Mouse (Mus musculus) lung, postnatal 36 days (tissue): ENCODE data around the gene Pmp22.
A peak's percentile ranks its signal among the peaks of the same experiment; 100 is the strongest.

Source experiments
- DNase-seq: peaks from one replicate; pipeline ENCODE4 v3.0.0; 2022; ENCODE audit warnings: mixed read lengths

Gene Pmp22

GRCm38 (mm10) chr11:63129375-63129774 lies 593 bp downstream of the Pmp22 start:
- DNase-seq = peak; percentile 73

- peak; percentile 41 for DNase-seq
Measured at GRCm38 (mm10) chr11:63129840-63130239, 1.1 kb downstream of the Pmp22 start.

DNA sequence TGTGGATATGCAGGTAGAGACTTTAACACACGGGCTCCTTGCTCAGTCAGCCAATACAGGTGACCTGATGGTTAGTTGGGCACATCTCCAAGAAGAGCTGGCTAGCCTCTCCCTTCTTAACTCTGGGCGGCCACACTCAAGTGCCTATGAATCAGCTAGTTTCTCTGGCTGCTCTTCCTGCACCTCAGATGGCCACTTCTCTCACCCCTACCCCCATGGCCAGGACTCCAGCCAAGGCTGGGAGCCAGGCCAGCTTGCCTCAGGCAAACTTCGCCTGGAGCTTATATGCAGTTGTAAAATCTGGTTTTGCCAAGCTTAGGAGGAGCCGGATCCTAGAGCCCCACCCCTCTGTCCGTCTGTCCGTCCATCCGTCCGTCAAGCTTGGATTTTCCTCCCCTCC lies 1.7 kb downstream of the Pmp22 start:
- peak; percentile 91 for DNase-seq

- DNase-seq = peak; percentile 87
Measured at GRCm38 (mm10) chr11:63131001-63131692, 2.4 kb downstream of the Pmp22 start.

DNA sequence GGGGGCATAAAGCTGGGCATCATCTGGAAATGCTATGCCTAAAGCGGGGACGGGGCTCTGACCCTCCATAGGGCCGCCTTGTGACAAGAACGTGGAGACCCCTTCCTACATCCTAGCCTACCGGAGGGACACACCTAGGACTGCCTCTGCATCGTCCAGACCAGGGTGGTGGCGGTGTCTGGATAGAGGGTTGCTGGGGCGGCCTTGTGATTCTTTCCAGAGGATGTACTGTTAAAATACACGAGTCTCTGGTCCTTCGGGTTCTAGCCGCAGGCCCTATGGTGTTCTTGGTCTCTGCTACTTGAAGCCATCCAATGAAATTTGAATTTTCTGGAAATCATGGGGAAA lies 2.9 kb downstream of the Pmp22 start:
- DNase-seq = no peak

DNA sequence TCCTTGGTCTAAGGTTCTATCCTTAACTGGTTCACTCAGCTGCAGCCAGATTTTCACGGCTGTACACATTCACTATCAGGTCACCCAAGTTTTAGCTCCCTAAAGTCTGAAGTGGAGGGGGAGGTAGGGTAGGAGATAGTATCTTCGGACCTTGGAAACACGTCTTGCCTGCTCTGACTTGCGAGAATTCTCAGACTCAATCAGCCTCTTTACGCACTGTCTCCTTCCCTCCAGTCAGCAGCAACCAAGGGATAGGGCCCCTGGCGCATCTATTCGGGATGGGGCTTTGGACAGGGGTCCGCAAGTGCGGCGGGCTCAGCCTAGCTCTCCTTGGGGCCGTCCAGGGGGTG lies 3.3 kb downstream of the Pmp22 start:
- DNase-seq = no peak

DNA sequence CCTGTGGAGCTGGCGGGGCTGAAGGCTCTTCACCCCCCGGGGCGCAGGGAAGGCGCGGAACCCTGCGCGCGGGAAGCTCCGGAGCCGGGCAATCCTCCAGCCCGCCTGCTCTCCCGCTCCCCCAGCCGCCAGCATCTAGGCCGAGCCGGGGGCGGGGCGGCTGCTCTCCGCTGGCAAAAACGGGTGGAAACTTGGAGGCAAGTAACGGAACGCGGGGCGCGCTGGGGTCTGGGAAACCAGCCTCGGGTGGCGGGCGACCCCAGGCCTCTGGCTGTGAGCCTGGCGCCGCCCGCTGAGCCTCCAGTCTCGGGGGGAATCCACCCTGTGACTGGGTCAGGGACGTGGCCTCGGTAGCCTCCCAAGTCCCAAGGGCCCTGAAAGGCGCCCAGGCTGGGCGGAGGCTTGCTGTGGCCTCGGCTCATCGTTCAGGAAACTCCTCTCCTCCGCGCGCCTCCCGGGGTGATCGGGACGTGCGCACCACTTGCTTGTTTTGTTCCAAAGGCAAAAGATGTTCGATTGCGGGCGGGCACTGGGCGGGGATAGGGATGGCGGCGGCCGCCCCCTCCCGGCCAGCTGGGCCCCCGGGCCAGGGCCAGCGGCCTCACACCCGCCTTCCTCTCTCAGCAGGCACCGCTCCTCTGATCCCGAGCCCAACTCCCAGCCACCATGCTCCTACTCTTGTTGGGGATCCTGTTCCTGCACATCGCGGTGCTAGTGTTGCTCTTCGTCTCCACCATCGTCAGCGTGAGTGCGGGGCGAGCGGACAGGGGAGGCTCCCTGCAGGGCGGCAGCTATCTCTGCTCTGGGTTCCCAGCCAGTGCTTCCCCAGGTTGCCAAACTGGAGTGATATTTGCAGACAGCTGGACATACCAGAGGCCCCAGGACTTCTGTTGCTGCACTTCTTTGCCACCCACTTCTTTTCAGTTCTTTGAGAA lies 4.0 kb downstream of the Pmp22 start:
- DNase-seq = peak; percentile 89

DNA sequence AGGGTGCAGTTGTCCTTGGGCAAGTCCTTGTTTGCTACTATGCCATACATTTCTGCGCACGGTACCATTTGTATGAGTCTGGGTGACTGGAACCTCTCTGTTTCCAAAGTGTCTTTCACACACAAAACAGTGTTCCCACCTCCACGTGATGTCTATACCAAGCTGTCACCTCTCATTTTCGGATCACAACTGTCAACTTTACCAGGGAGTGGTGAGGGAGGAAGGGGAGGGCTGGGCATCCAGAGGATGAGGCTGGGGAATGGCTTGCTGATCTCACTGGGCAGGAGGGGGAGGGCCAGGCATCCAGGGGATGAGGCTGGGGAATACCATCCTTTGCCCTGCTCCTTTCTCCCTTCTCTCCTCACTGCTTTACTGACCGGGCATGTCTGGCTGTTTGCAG lies 5.2 kb downstream of the Pmp22 start:
- DNase-seq = no peak

GRCm38 (mm10) chr11:63134742-63135482 lies 6.1 kb downstream of the Pmp22 start:
- peak; percentile 46 for DNase-seq

GRCm38 (mm10) chr11:63135622-63136021 lies 6.8 kb downstream of the Pmp22 start:
- DNase-seq = peak; percentile 96

DNA sequence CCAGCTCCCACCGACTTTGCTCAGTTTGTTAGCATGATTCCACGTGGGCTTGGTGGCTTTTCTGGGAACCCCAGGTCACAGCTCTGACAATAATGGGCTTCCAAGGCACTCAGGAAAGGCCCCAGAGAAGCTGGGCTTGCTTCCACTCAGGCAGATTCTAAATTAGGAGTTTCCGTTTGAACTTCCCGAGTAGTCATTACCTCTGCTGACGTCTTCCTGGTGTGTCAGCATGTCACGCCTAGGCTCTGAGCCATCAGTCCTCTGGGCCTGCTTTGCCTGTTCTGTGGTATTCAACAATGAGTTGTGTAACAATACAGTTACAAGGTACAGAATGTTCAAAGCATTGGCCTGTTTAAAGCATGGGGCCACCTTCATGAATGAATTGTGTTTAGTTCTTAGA lies 7.4 kb downstream of the Pmp22 start:
- peak; percentile 95 for DNase-seq

DNA sequence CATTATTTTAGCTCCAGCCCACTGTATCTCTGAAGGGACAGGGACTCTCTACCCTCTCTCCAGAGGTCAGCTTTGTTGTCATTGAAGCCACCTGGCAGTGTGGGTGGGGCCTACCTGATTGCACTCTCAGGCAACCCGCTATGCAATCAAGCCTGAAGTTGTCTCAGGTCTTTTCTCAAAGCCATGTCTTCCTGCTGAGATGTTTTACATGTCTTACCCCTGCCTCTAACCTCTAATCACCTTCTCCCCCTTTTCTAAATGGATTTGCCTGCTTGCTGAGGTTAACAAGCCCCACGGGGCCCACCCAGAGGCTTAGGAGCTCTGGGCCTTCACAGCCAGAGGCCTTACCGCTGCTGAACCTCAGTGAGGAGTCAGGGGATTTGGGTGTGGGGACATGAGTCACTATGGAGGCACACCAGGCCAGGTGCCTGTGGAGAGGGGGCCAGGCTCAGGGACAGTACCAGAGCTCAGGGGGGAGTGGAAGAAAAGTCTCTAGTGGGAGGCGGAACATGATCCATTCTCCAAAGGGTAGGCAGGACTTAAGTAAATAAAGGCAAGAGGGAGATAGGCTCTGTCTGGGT lies 8.1 kb downstream of the Pmp22 start:
- DNase-seq = no peak

GRCm38 (mm10) chr11:63138739-63139138 lies 10.0 kb downstream of the Pmp22 start:
- DNase-seq = no peak

DNA sequence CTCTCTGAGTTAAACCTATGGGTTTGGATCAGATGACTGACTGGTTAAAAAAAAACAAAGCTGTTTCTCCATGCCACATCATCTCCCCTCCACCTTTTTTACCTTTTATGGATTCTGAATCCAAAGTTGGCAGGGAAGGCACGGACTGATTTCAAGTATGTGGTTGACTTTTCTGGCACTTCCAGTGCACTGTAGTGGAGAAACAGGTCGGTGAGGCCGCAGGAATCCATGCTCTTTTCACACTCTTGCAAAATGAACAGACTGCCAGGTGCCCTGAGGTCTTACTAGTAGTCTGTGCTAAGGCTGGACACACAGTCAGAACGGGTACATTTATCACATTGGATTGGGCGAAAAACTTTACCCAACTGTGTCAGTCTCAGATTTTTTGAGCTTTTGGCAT lies 13.5 kb downstream of the Pmp22 start:
- peak; percentile 78 for DNase-seq

DNA sequence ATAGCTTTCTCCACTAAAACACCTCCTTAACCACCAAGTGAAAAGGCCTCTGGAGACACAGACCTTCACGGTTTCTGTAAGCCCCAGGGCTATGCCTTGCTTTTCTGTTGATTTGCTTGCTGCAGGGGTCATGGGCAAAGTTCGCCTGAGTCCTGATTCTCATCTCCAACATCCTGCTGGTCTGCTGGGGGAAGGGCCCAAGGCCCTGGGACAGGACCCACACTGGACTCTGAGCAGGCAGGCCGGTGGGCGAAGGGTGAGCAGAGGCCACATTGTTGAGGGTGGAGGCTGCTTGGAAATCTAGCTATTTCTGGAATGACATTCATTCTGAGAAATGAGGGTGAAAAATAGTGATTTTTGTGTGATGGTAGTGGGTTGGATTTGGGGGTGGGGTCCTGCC lies 14.0 kb downstream of the Pmp22 start:
- no peak for DNase-seq

- no peak for DNase-seq
Measured at GRCm38 (mm10) chr11:63143486-63143885, 14.7 kb downstream of the Pmp22 start.

- no peak for DNase-seq
Measured at GRCm38 (mm10) chr11:63146601-63147000, 17.8 kb downstream of the Pmp22 start.

DNA sequence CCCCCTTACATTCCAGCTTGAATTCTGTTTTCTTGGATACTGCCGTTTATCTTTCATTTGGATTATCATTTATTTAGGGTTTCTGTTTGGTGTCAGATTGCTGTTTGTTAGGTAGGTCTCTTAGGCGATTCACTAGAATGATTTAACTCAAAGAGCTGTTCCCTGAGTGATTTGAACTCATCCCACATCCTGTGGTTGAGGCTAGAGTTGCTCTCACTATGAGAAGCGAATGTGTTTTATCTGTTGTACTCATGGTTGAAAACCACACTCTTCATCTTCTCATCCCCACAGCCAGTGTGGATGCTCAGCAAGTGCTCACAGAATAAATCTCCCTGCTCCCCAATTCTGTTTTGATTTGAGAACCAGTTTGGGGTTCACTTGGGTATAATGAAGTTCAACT lies 19.5 kb downstream of the Pmp22 start:
- no peak for DNase-seq

GRCm38 (mm10) chr11:63151857-63152256 lies 23.1 kb downstream of the Pmp22 start:
- DNase-seq = peak; percentile 23

- DNase-seq = no peak
Measured at GRCm38 (mm10) chr11:63157117-63157516, 28.3 kb downstream of the Pmp22 start.

- DNase-seq = no peak
Measured at GRCm38 (mm10) chr11:63160926-63161325, 32.1 kb downstream of the Pmp22 start.

- DNase-seq = peak; percentile 44
Measured at GRCm38 (mm10) chr11:63162806-63163205, 34.0 kb downstream of the Pmp22 start.

- peak; percentile 41 for DNase-seq
Measured at GRCm38 (mm10) chr11:63163550-63163949, 34.8 kb downstream of the Pmp22 start.
